Mouse (Mus musculus) ovary, postnatal 14 days (tissue): Measurements from ENCODE around the gene Lsr.

ENCODE experiments used
- DNase-seq: peaks from one replicate; pipeline ENCODE4 v3.0.0; 2022; ENCODE audit warnings: low spot score

Gene Lsr

DNA sequence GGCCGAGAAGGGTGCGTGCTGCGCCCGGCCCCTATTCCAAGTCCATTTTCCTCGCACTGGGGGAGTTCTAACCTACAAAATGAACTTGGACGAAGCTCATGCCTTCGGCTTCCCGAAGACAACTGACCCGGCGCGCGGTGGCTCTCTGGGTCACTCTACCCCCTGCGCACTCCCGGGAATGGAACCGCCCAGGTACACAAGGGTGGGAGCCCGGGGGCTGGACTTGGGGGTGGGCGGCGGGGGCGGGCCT lies at the start of gene Lsr:
Gene Lsr, minus strand, starts transcription at position 214 of the 250 bp plus-strand sequence.
- DNase-seq = no peak

DNA sequence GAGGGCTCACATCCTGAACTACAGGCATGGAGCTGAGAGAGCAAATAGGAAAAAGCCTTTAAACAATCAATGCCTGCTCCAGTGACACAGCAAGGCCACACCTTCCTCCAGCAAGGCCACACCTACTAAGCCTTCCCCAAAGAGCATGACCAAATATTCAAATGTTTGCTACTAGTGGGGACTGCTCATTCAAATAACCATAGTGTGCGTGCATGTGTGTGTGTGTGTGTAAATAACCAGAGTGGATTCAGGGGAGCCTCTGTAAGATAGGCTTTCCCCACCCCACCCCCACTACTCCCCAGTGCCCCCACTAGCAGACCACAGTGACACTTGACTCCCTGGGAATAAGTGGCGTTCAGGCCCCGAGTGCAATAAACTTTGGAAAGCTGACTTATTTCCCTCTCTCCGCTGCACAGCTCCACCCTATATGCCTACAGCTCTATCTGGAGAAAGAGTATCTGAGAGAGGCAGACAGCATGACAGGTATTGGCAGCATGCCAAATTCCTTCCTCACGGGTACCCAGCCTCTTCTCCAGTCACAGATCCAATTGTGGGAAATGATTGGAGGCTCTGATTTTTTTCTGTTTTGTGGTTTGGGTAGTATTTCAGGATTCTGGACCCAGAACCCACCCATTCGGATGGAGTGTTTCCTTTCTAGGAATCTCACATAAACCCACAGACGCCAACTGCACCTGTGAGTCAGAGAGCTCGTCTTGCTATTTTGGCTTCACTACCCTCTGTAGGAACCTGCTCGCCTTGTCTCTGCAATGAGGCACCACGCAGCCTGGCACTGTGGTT lies 44.0 kb upstream of the Lsr start:
- DNase-seq = no peak

DNA sequence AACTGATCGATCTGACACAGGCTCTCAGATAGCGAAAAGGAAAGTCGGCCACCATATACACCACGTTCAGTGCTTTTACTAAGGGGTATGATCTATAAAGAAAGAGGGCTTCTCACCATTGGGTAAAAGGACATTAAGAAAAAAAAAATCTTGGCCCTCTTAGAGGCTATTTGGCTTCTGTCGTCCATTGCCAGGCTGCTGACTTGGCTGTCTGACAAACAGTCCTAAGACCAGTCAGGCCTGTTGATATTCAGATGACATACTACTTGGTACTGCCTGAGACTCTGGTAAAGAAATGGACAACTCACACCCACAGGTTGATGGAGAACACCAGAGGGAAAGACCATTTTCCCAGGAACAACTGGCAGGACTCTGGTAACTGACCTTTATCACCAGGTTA lies 39.7 kb upstream of the Lsr start:
- no peak for DNase-seq

DNA sequence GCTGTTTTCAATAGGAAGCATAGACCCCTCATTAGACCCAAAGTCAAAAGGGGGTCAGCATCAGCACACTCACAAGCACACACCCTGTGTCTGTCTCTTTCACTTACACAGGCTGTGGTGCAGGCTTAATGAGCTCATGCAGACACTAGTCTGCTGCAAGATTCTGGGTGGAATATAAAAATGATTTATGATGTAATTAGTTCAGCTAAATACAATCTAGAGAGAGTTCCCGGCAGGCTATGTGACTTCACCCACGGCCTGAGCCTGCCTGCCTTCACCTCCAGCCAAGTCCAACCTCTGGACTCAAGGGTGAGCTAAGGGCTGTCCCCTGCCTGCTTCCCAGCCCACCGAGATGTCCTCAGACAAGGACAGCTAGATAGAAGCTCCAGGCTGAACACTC lies 35.6 kb upstream of the Lsr start:
- DNase-seq = no peak

DNA sequence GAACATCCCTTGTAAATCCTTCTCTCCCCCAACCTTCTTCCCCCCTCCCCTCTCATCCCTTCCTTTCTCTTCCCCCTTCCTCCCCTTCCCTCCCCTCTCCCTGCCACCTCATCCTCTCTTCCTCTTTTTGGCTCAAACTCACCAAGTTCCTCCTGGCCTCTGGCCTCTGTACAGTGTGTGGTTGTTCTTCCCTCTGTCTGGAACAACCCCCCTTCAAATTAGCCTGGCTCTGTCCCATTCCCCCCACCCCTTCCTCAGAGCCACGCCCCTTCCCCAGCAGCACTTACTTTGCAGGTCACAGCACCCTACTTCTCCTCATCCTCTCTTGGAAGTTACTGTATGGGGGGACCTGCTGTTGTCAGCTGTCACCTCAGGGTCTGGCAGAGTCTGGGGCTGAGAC lies 34.9 kb upstream of the Lsr start:
- no peak for DNase-seq

DNA sequence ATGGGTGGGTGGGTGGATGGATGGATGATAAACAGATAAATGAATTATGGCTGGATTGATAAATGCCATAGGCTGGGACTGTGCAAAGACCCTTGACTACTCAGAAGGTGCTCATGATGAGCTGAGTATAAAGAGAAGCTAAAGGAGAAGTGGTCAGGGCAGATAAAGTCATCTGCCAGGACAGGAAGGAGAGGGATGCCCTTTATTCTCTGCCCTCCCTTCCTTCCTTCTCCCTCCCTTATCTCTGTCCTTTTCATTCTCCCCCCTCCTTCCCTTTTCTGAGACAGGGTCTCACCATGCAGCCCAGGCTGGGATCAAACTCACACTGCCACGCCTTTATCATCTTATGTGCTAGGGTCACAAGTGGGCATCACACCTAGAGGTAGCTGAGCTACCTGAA lies 34.5 kb upstream of the Lsr start:
- no peak for DNase-seq

DNA sequence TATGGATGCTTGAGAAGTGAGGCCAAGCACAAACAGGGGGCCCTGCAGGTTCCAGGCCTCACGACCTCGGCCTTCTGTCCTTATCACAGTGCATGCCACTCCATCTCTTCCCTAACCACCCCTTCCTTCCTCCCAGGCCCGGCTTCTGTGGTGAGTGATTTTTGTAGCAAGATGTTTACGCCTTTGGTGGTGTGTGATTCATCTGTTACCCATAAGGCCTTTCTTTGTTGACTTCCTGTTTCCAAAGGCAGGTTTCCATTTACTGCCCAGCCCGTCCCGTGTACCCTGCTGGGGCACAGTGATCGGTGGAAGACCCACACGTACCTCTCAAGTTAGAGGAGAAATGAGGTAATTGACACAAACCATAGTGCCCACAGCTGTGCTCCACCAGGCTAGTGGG lies 29.4 kb upstream of the Lsr start:
- no peak for DNase-seq

DNA sequence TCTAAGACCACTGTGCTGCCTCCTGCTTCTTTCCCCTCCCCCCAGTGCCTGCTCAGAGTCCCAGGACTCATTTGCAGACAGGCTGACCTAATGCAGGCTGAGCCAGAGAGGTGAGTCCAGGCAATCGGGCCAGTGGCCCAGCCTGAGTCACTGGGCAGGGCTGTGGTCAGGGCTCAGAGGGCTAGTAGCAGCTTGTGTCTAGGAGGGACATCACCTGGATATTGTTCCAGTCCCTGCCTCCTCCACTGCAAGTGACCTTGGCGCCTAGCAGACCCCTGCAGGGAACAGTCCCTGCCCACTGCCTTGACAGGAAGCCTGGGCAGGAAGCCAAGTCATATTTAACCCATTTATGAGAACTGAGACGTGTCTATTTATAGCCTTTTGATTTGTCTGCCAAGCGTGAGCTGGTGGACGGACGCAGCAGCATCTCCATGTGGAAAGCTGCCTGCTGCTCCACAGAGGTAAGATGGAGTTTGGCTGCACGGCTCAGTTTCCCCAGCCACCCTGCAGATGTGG lies 27.3 kb upstream of the Lsr start:
- peak; percentile 33 for DNase-seq

DNA sequence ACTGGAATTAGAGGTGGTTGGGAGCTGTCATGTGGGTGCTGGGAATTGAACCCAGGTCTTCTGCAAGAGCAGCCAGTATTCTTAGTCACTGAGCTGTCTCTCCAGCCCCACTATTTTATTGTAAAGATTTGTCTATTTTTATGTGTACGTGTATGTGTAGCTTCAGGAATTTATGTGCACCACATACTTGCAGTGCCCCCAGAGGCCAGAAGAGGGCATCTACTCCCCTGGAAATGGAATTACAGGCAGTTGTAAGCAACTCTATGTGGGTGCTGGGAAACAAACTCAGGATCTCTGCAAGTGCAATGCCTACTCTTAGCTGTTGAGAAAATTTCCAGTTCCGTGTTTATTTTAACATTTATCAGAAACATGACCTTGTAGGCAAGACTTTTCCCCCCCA lies 23.2 kb upstream of the Lsr start:
- no peak for DNase-seq

DNA sequence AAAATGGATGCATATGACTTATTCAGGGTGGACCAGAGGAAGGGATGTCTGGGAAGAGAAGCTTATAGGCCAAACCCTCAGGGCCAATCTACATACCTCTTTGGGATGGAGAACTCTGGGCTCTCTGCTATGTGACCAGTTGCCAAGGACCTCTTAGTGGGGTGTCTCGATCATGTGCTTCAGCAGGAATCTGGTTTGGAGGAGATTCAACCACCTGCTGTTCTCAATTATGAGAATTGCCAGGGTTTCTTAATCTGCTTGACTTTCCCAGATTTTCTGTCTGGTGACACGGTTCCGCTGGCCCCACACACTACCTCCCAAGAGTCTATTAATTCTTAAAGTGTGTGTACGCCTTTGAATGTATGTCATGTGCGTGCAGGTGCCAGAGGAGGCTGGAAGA lies 20.7 kb upstream of the Lsr start:
- DNase-seq = no peak

DNA sequence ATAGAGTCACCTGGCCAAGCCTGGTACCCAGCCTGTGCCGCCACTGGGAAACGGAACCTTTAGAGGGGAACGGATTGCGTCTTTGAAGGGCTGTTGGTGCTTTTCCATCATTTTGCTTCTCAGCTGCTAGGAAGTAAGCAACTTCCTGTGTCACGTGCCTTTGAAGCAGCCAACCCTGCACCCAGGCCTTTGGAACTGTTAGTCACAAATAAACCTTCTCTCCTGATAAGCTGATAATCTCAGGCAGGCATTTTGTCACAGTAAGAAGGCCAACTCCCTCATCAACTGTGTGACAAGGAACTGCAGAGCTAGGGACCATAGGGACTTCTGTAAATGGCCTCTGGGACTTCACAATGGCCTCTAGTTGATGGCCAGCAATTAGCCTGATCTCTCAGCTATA lies 18.9 kb upstream of the Lsr start:
- DNase-seq = no peak

DNA sequence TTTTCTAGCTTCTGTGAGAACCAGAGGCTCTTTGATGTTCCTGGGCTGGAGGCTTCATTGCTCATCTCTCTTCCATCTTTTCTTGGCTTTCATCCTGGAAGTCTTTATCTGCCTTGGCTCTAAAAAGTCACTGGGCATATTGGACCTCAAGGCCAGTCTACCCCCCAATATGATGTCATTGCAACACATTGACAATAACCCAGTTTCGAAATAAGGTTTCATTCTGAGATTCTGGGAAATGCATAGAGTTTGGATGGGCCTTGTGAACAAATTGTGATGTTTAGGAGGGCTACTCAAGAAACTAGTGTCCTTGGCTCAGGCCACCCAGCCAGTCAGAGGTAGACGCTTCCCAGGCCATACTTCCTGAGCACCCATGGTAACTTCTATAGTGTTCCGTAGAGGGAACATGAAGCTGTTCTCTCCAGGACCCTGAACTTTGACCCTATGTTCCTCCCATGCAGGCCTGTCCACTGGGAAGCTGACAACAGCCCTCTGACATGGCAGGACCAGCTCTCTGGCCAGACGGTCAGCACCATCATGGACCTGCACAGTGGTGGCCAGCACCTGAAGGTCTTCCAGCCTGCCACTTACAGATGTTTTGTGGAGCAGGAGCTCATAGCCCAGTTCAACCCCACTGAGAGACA lies 15.4 kb upstream of the Lsr start:
- DNase-seq = no peak

DNA sequence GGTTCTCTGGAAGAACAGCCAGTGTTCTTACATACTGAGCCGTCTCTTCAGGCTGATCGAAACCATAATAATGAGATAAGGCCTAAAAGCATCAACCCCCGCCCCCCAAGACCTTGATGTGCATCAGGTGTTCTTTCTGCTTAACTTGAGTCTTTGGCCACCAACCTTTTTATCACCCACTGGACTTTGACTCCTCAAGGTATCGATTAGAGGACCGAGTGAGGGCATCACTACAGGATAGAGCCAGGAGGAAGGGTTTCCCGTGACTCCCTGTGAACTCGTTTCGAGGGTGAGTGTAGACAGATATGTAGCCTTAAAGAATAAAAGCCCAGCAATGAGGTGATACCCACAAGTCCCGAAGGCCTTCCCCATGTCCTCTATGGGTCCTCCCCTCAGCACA lies 12.1 kb upstream of the Lsr start:
- no peak for DNase-seq

DNA sequence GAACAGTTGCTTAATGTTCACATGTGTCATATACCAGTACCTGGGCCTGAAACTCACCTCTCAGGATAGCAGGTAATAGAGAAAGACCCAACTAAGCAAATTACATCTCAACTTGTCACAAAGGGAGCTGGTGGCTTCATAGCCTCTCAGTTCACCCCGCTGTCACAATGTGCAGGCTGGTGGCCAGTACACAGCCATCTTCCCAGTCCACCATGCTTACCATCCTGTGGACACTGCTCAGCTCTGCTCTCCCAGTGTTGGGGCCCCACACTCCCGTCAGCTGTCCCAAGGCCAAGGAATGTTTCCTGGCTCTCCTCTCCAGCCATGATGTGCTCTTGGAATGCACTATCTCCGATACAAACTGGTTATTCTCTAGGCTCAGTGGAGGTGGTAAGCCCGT lies 8.4 kb upstream of the Lsr start:
- no peak for DNase-seq

DNA sequence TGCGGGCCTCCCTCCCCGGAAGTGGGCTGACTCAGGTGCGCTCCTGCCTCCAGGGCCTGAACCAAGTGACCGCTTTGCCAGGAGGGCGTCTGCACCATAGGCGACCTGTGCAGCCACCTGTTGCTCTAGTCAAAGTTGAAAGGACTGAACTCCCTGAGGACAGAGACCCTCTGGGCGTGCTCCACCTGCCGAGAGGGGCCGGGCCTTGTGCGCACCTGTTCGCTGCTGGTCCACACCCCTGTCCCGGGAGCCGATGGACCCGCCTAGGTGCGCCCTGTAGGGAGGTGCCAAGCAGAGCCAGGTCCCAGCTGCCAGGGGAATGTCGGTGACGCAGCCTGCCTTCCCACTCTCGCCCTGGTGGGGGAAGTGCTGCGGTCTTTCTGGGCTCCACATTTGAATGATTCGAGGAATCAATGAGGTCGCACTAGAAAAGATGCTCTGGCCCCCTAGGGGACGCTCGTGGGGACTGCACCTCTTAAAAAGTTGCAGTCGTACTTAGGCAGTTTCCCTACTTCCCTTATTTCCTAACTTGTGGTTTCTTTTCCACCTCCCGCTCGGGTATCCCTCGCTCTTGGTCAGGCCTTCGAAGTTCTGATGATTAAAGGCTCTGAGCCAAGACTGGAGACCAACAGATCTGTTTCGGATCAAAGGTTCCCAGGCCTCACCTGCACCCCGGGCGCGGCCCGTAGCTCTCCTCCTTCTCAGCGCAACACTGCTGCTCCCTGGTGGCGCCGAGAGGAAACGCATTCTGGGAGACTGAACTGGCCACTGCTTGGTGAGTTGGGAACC lies 431 bp upstream of the Lsr start, which contains the start of gene Fam187b:
Gene Fam187b, plus strand, starts transcription at position 290 of the 789 bp plus-strand sequence.
- peak; percentile 86 for DNase-seq

DNA sequence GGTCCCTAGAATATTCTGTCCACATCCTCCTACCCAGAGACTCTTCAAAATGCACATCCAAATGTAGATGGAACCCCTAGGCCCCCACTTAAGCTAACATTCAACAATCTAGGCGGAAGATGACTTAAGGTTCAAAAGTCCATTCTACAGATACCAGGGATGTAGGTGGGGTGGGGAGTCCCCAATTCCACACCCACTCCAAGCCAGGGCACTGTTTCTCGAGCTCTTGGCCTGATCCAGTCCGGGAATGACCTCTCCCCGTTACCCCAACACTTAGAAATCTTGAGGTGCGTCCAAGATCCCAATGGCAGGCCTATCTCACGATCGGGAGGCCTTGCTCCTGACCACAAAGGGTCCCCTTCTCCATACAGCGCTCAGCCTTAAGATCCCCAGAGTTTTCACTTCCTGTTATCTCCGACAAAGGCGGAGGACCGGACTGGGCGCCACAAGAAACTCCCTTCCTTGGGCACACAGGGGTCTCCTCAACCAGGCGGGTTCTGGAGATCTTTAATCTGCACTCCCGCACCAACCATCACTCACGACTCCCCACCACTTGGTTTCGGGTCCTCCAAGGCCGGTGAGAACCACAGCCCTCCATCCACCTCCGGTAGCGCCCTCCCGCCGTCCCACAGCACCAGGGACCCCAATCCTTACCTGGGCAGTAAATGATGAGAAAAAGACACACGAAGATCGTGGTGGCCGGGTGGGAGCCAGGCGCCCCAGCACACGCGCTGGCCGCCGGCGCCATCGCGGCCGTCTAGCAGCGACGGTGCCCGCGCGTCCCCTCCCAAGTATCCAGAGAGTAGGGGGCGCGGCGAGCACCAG lies 626 bp downstream of the Lsr start:
- no peak for DNase-seq

DNA sequence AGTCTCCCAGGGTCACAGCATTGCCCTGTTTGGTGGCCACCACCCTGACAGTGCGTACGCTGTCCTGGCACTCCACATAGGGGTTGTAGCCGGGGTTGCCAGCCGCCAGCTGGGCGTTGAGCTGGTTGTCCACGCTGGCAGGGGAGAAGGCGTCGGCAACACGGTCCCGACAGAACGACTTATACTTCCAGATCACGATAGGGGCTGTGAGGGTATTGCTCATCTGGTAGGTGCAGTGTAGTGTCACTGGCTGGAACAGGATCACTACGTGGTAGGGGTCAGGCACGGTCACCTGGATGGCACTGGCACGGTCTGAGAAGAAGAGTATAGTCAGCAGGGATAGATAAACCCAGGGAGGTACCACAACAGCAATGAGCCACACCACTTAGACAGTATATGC lies 1.4 kb downstream of the Lsr start:
- DNase-seq = no peak

DNA sequence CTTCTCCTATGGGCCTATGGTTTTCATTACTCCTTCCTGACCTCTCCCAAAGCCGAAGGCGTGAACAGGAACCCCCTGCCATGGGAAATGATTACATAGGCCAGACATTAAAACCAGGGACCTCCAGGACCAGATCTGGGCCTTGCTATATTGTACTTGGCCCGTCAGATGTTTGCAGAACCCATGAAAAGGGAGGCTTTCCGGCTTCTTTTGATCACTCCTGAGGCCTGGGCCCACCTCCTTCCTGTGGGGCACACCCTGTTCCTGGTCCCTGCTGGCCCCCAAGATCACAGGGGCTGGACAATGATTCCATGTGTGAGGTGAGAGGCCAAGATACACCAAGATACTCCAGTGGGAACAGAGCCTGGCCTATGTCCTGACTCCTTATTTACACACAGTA lies 4.1 kb downstream of the Lsr start:
- no peak for DNase-seq

DNA sequence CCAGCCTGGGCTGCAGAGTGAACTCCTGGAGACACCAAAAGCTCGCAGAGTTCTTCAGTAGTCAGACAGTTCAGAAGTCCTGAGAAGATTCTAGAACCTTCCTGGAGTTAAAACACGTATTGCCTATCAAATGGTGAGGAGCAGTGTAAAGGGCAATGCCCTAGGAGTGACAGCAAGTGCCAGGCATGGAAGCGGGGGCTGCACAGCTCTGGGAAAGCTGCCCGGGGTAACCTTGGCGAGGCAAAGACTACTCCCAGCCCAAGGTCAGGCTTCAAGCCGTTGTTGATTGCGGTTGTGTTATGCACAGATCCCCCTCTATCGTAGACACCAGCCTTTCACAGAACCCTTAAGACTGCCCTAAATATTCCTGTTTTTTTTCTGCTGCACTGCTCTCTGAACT lies 4.7 kb downstream of the Lsr start:
- DNase-seq = no peak

DNA sequence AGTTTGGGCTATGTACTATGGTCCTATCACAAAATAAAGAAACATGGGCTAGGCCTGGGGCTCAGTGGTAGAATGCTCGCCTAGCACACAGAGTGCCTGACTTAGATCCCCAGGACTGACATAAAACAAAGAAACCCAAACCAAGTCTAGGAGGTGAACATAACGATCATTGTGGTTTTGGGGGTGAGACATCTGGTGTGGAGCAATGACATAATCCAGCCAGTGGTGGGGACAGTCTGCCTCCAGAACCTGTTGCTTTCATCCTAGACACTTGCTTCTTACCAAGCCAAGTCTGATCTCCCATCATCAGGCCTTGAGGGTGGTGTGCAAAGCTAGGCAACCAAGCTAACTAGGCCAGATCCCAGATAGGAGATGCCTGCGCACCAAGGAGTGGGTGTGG lies 6.6 kb downstream of the Lsr start:
- DNase-seq = no peak

DNA sequence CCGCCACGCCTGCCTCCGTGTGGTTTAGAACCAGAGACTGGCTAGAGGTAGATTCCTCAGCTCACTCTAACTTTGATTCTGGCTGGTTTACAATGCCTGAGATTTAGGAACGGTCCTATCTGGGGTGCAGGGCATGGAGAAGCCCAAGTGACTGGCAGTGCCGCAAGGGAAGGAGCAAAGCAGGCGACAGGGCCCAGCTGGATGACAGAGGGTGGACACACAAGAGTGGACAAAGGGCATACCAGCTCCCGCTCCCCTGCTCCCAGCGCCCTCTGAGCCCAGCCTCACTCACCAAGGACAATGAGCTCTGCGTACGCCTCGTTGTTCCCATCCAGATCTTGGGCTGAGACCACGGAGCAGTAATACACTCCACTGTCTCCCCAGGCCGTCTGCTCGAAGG lies 7.6 kb downstream of the Lsr start:
- no peak for DNase-seq

DNA sequence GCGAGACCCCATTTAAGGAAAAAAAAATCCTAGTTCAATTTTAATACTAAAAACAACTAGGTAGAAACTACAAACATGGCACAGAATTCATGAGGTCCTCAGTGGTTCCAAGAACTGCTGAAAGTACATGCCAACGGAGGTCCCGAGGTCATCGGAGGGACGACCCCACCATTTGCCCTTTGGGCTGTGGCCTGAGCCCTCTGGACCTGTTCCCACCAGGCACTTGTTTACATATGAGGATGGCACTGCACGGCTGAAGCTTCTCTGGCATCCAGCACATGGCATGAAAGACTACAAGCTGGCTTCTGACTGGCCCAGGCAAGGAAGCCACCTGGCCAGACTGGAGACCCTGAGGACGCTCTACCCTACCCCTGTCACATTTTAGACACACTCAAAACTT lies 8.9 kb downstream of the Lsr start:
- DNase-seq = no peak
